Mouse (Mus musculus): Measurements from ENCODE around the gene Lin28a.

- TF ChIP-seq CTCF (IDR thresholded peaks at IDR 0.05; ENCODE audit: low read depth, low read length), result no peak
- TF ChIP-seq GATA2 (IDR thresholded peaks at IDR 0.05; ENCODE audit: borderline replicate concordance, low read depth, low read length), result no peak
- TF ChIP-seq POLR2AphosphoS5 (IDR thresholded peaks at IDR 0.05; ENCODE audit: insufficient replicate concordance, low read depth, low read length), result no peak
- TF ChIP-seq GATA1 (IDR thresholded peaks at IDR 0.05; ENCODE audit: borderline replicate concordance, low read length), result no peak
- TF ChIP-seq TAL1 (conservative IDR thresholded peaks at IDR 0.05; ENCODE audit: low read depth, low read length), result no peak
Measured at GRCm38 (mm10) chr4:134001710-134002109, 16.9 kb downstream of the Lin28a start.
